Mouse (Mus musculus) lung, postnatal 4 days (tissue): ENCODE data around the gene Coa7.
"Not testable (repeated sequence)": the region's sequence is repeated elsewhere in the genome, so short reads cannot be mapped to it uniquely, and the experiment has no call there.

Source experiments
- DNase-seq, 2 experiments: peaks; one replicate each; pipeline ENCODE4 v3.0.0; 2021

Gene Coa7

DNA sequence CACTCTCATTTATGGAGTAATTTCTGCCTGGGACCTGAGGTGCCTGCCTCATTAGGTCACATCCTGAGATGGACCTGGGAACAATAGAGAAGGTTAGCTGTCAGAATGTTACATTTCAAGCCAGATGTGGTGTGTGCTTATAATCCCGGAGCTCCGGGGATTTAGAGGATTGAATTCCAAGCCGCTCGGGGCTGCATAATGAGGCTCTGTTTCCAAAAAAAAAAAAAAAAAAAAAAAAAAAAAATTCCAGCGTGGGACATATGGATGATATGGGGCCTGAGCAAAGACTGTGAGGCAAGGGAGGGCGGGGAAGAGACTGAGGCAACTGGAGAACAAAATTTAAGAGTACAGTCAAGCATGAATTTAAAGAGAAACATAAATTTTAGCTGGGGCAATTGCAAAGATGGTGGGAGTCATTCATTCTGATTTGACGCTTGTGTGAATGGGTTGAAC, 16.7 kb downstream of the Coa7 start:
- DNase-seq: no peak

DNA sequence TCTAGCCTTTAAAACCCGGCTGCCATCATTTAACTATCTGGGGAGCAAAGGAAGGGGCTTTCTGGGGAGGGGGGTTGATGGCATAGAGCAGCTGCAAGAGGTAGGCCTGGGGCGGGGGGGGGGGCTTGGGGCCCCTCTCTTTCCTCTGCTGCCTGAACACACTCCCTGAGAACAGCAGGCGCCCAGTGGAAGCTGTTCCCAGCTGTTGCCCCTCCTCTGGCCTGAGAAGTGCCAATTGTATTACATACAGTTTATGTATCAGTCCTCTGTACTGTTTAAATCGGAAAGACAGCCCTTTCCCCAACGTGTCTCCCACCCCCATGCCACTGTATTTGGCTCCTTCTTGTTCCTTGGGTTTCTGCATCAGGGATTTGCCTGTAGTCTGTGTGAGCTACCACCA, 17.9 kb downstream of the Coa7 start:
- no peak for DNase-seq

DNA sequence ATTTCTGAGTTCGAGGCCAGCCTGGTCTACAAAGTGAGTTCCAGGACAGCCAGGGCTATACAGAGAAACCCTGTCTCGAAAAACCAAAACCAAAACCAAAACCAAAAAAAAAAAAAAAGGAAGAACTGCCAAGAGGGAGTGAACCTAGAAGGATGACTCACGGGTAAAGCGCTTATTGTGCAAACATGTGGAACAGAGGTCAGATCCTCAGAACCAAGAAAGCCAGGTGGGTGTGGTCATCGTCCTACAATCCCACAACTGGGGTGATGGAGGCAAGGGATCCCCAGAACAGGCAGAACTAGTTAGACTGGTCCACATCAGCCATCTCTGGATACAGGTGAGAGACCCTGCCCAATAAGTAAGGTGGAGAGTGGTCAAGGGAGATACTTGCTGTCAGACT, 19.2 kb downstream of the Coa7 start:
- DNase-seq: no peak

- DNase-seq: no peak
Observed at GRCm38 (mm10) chr4:108348256-108348875, 20.4 kb downstream of the Coa7 start.

DNA sequence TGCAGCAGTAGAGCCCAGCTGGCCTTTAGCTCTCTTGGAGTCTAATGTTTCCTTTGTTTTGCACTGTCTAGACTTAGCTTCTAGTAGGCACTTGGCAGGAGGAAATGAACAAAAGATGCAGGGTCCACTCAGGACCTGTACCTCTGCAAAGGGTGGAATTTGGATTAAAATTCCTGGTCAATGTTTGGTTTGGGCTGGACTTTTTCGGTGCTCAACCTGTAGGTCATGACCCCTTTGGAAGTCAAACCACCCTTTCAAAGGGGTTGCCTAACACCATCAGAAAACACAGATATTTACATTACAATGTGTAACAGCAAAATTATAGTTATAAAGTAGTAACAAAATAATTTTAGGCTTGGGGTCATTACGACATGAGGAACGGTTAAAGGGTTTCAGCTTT, 21.1 kb downstream of the Coa7 start:
- no peak for DNase-seq

- DNase-seq: no peak
Observed at GRCm38 (mm10) chr4:108349836-108350547, 22.1 kb downstream of the Coa7 start.

- peak; percentile 54 to 68 for DNase-seq
Observed at GRCm38 (mm10) chr4:108350819-108351218, 22.9 kb downstream of the Coa7 start.

- not testable (repeated sequence) for DNase-seq
Observed at GRCm38 (mm10) chr4:108353591-108353990, 25.7 kb downstream of the Coa7 start.

- no peak for DNase-seq
Observed at GRCm38 (mm10) chr4:108357458-108357857, 29.5 kb downstream of the Coa7 start.

DNA sequence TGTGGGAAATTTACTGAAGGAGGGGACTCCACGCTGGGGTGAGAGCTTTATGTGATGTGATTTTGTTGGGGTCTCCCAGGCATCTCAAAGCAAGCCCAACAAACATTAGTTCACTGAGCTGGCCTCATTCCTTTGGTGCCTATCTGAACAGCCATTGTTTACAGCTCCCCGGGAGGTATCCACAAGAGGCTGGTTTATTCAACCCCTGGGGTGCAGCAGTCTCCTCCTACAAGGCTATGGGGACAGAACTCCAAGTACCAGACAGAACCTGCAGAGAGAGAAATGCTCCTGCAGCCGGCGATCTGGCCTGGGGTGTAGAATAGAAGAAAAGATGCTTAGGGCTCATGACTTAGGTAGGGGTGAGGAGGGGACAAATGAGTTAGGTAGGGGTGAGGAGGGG, 30.6 kb downstream of the Coa7 start:
- no peak for DNase-seq

GRCm38 (mm10) chr4:108360136-108361055, 32.5 kb downstream of the Coa7 start:
- peak; percentile 58 to 67 for DNase-seq

GRCm38 (mm10) chr4:108362321-108363261, 34.7 kb downstream of the Coa7 start:
- DNase-seq: no peak

GRCm38 (mm10) chr4:108363355-108364110, 35.6 kb downstream of the Coa7 start:
- DNase-seq: peak in 1 of 2 experiments; percentile 55

DNA sequence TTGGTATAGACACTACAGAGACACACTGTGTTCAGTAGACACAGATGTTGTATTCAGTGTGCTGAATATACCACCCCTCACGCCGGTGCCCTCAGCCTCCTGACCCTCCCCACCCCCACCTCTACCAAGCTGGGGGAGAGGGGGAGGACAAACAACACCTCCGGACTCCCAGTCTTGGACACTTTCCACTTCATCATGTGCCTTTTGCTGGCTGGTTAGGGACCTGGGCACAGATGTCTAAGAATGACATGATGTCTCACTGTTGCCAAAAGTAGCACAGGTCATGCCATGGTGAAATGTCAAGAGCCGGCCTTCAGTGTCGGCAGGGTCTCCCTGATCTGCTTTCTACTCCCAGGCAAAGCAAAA, 36.2 kb downstream of the Coa7 start:
- no peak for DNase-seq

DNA sequence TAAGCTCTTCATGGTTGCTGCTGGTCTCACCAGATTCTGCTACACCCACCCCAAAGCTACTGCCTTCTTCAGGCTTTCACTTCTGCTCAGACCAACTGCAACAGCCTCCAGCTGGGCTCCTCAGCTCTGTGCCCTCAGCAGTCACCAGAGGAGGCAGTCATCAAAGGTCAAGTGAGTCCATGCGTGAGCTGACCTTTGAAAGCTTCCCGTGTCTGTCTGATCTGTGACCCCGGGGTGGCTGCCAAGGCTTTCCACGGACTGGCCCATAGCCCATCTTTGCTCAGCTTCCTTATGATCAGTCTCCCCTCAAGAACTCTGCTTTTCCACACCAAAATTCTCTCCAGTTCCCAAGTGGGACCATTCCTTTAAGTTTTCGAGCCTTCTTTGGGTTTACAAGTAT, 41.3 kb downstream of the Coa7 start:
- no peak for DNase-seq

DNA sequence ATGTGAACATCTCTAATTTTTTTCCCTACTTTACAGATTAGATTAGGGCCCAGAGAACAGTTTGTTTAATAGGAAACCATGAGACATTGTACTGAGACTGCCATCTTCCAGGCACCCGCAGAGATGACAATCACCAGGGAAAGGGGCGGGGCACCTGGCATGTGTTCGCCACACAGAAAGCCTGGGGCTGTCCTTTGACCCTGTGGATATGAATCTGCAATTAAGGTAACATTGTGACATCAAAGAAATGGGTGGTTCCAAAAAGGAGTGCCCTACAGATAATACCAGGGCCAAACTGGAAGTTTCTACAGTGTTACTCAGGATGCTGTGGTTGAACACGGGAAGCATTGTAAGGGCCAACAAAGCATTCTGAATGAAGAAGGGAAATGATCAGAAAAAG, 42.5 kb downstream of the Coa7 start:
- no peak for DNase-seq

- DNase-seq: no peak
Observed at GRCm38 (mm10) chr4:108371421-108371820, 43.5 kb downstream of the Coa7 start.

GRCm38 (mm10) chr4:108372166-108372565, 44.2 kb downstream of the Coa7 start:
- no peak for DNase-seq

DNA sequence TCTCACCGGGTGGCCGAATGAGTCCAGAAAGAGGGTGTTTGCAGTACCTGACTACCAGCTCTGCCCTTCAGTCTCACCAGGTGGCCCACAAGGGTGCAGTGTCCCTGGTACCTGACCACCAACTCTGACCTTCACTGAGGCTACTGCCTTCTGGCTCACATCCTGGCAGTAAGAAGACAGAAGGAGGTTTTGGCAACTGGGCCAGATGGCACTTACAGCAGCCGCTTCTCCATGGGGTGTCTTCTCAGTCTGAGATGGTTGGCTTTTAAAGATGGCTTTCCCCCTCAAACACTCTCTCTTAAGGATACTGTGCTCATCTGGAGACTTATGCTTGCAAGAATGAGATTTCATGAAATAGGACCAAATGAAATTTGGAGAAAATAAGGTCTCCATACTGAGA, 51.5 kb downstream of the Coa7 start:
- DNase-seq: no peak

- DNase-seq: no peak
Observed at GRCm38 (mm10) chr4:108380146-108380545, 52.2 kb downstream of the Coa7 start.

GRCm38 (mm10) chr4:108383183-108383714, 55.3 kb downstream of the Coa7 start, which contains the start of gene Shisal2a:
Gene Shisal2a, minus strand, starts transcription at chr4:108383349.
- DNase-seq: peak; percentile 10 to 27
